Mouse (Mus musculus): ENCODE results near the gene Pnmal2. TPM values are rescaled to one million over a fixed set of nuclear protein-coding genes. Genes with fewer than 3 reads are reported as not detected.

Gene Pnmal2
- polyA plus RNA-seq, 1 experiment from 2014 or later, result 92.1 TPM

GRCm38 (mm10) chr7:16914453-16915343, 29.8 kb upstream of the Pnmal2 start:
- 87% methylated on average over 18 of the region's 18 CpGs for WGBS
- H3K27me3 ChIP-seq (ENCODE audit: control insufficient read depth, insufficient read depth, low read length), result no peaks in the 10 kb centered on the region
- no peak overlapping the region for H3K4me2 ChIP-seq (ENCODE audit: low read depth, low read length)
- no peaks in the 10 kb centered on the region for H3K9me3 ChIP-seq (ENCODE audit: control insufficient read depth, low read length)
- no peak overlapping the region for H3K27ac ChIP-seq (ENCODE audit: low read depth, low read length)
- peaks cover 49% of the 10 kb centered on the region for H3K36me3 ChIP-seq (ENCODE audit: control insufficient read depth, insufficient read depth, low read length)
- no peak overlapping the region for H3K4me3 ChIP-seq (ENCODE audit: low read depth, low read length)
- peaks cover 10% of the 10 kb centered on the region for H3K4me1 ChIP-seq (ENCODE audit: control insufficient read depth, insufficient read depth, low read length)
- no peak; the same call in 1 of the 2 replicates for ATAC-seq (ENCODE audit: low read depth)
- no peak overlapping the region for H3K9ac ChIP-seq (replicated peaks; ENCODE audit: low read depth, low read length)

GRCm38 (mm10) chr7:16915461-16916340, 28.8 kb upstream of the Pnmal2 start:
- H3K36me3 ChIP-seq (ENCODE audit: control insufficient read depth, insufficient read depth, low read length), result peaks cover 49% of the 10 kb centered on the region
- no peak overlapping the region for H3K27ac ChIP-seq (ENCODE audit: low read depth, low read length)
- 93% methylated on average over 32 of the region's 32 CpGs for WGBS
- ATAC-seq (ENCODE audit: low read depth), result no peak
- H3K4me2 ChIP-seq (ENCODE audit: low read depth, low read length), result no peak overlapping the region
- no peaks in the 10 kb centered on the region for H3K9me3 ChIP-seq (ENCODE audit: control insufficient read depth, low read length)
- H3K4me3 ChIP-seq (ENCODE audit: low read depth, low read length), result no peak overlapping the region
- no peaks in the 10 kb centered on the region for H3K27me3 ChIP-seq (ENCODE audit: control insufficient read depth, insufficient read depth, low read length)
- H3K4me1 ChIP-seq (ENCODE audit: control insufficient read depth, insufficient read depth, low read length), result peaks cover 20% of the 10 kb centered on the region
- H3K9ac ChIP-seq (replicated peaks; ENCODE audit: low read depth, low read length), result no peak overlapping the region

- H3K4me2 ChIP-seq (ENCODE audit: low read depth, low read length), result no peak overlapping the region
- H3K36me3 ChIP-seq (ENCODE audit: control insufficient read depth, insufficient read depth, low read length), result peaks cover 49% of the 10 kb centered on the region
- H3K9ac ChIP-seq (replicated peaks; ENCODE audit: low read depth, low read length), result no peak overlapping the region
- ATAC-seq (ENCODE audit: low read depth), result no peak
- no peaks in the 10 kb centered on the region for H3K9me3 ChIP-seq (ENCODE audit: control insufficient read depth, low read length)
- 89% methylated on average over 30 of the region's 30 CpGs for WGBS
- no peak overlapping the region for H3K4me3 ChIP-seq (ENCODE audit: low read depth, low read length)
- no peak overlapping the region for H3K27ac ChIP-seq (ENCODE audit: low read depth, low read length)
- H3K4me1 ChIP-seq (ENCODE audit: control insufficient read depth, insufficient read depth, low read length), result peaks cover 29% of the 10 kb centered on the region
- no peaks in the 10 kb centered on the region for H3K27me3 ChIP-seq (ENCODE audit: control insufficient read depth, insufficient read depth, low read length)
These were observed 27.9 kb upstream of the Pnmal2 start for GRCm38 (mm10) chr7:16916342-16917265.

- Histone ChIP-seq H3K36me3 (ENCODE audit: control insufficient read depth, insufficient read depth, low read length) (peaks cover 49% of the 10 kb centered on the region), H3K9me3 (ENCODE audit: control insufficient read depth, low read length) (no peaks in the 10 kb centered on the region), H3K4me2 (ENCODE audit: low read depth, low read length) (no peak overlapping the region), H3K27me3 (ENCODE audit: control insufficient read depth, insufficient read depth, low read length) (no peaks in the 10 kb centered on the region), H3K4me1 (ENCODE audit: control insufficient read depth, insufficient read depth, low read length) (peaks cover 38% of the 10 kb centered on the region), H3K4me3 (ENCODE audit: low read depth, low read length) (no peak overlapping the region), H3K27ac (ENCODE audit: low read depth, low read length) (no peak overlapping the region), H3K9ac (replicated peaks; ENCODE audit: low read depth, low read length) (no peak overlapping the region)
- no peak for ATAC-seq (ENCODE audit: low read depth)
- WGBS, result 61% methylated on average over 11 of the region's 11 CpGs
These were observed 27.0 kb upstream of the Pnmal2 start for GRCm38 (mm10) chr7:16917447-16917846.

GRCm38 (mm10) chr7:16918014-16918413, 26.5 kb upstream of the Pnmal2 start:
- peaks cover 40% of the 10 kb centered on the region for H3K4me1 ChIP-seq (ENCODE audit: control insufficient read depth, insufficient read depth, low read length)

GRCm38 (mm10) chr7:16918670-16919069, 25.8 kb upstream of the Pnmal2 start:
- H3K27ac ChIP-seq (ENCODE audit: low read depth, low read length), result no peak overlapping the region
- H3K36me3 ChIP-seq (ENCODE audit: control insufficient read depth, insufficient read depth, low read length), result peaks cover 43% of the 10 kb centered on the region
- no peak overlapping the region for H3K9ac ChIP-seq (replicated peaks; ENCODE audit: low read depth, low read length)
- H3K4me1 ChIP-seq (ENCODE audit: control insufficient read depth, insufficient read depth, low read length), result peaks cover 40% of the 10 kb centered on the region
- H3K9me3 ChIP-seq (ENCODE audit: control insufficient read depth, low read length), result no peaks in the 10 kb centered on the region
- WGBS, result 71% methylated on average over 3 of the region's 3 CpGs
- ATAC-seq (ENCODE audit: low read depth), result no peak
- H3K4me2 ChIP-seq (ENCODE audit: low read depth, low read length), result no peak overlapping the region
- no peaks in the 10 kb centered on the region for H3K27me3 ChIP-seq (ENCODE audit: control insufficient read depth, insufficient read depth, low read length)
- H3K4me3 ChIP-seq (ENCODE audit: low read depth, low read length), result no peak overlapping the region

More at GRCm38 (mm10) chr7:16918014-16918413, 26.5 kb upstream of the Pnmal2 start:
- no peak overlapping the region for H3K9ac ChIP-seq (replicated peaks; ENCODE audit: low read depth, low read length)
- H3K4me3 ChIP-seq (ENCODE audit: low read depth, low read length), result no peak overlapping the region
- no peak for ATAC-seq (ENCODE audit: low read depth)
- peaks cover 49% of the 10 kb centered on the region for H3K36me3 ChIP-seq (ENCODE audit: control insufficient read depth, insufficient read depth, low read length)
- H3K4me2 ChIP-seq (ENCODE audit: low read depth, low read length), result no peak overlapping the region
- no peaks in the 10 kb centered on the region for H3K27me3 ChIP-seq (ENCODE audit: control insufficient read depth, insufficient read depth, low read length)
- WGBS, result 39% methylated on average over 9 of the region's 9 CpGs
- H3K27ac ChIP-seq (ENCODE audit: low read depth, low read length), result no peak overlapping the region
- no peaks in the 10 kb centered on the region for H3K9me3 ChIP-seq (ENCODE audit: control insufficient read depth, low read length)

GRCm38 (mm10) chr7:16919395-16920149, 24.9 kb upstream of the Pnmal2 start:
- Histone ChIP-seq H3K36me3 (ENCODE audit: control insufficient read depth, insufficient read depth, low read length) (peaks cover 39% of the 10 kb centered on the region), H3K4me3 (ENCODE audit: low read depth, low read length) (0 out of 2 replicates have a peak overlapping the region, but pooled peaks have one; percentile 1), H3K9ac (replicated peaks; ENCODE audit: low read depth, low read length) (peak overlapping the region; percentile 26; the same call in 1 of the 2 replicates), H3K9me3 (ENCODE audit: control insufficient read depth, low read length) (no peaks in the 10 kb centered on the region), H3K4me2 (ENCODE audit: low read depth, low read length) (peak overlapping the region; percentile 26; the same call in 1 of the 2 replicates), H3K27me3 (ENCODE audit: control insufficient read depth, insufficient read depth, low read length) (no peaks in the 10 kb centered on the region), H3K27ac (ENCODE audit: low read depth, low read length) (no peak overlapping the region), H3K4me1 (ENCODE audit: control insufficient read depth, insufficient read depth, low read length) (peaks cover 40% of the 10 kb centered on the region)
- 82% methylated on average over 13 of the region's 13 CpGs for WGBS
- no peak for ATAC-seq (ENCODE audit: low read depth)
